Mouse (Mus musculus) fibroblast of lung, adult 2 months (primary cell): ENCODE results near the gene Cd81.

ENCODE experiments used
- DNase-seq: peaks from one replicate; pipeline ENCODE4 v3.0.0-alpha.2; 2011; ENCODE audit warnings: low read depth

The Cd81 gene

DNA sequence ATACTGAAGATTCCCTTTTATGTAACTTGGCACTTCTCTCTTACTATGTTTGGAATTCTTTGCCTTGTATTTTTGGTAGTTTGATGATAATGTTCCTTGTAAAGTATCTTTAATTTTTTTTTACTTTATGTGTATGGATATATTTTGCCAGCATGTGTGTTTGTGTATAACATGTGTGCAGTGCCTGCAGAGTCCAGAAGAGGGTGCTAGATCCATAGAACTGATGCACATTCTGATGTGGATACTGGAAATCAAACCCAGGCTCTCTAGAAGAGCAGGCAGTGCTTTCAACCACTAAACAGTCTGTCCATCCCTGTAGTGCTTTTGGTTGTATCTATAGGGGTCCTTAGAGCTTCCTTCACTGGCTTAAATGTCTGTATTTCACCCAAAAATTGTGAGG, 62.2 kb downstream of the Cd81 start:
- DNase-seq = no peak

- DNase-seq = no peak
Observed at GRCm38 (mm10) chr7:143116521-143116920, 64.0 kb downstream of the Cd81 start.
